Mouse (Mus musculus): ENCODE measurements around the gene Prr18.

The Prr18 gene

GRCm38 (mm10) chr17:8341360-8341963, 4.2 kb downstream of the Prr18 start:
- no peak for DNase-seq

DNA sequence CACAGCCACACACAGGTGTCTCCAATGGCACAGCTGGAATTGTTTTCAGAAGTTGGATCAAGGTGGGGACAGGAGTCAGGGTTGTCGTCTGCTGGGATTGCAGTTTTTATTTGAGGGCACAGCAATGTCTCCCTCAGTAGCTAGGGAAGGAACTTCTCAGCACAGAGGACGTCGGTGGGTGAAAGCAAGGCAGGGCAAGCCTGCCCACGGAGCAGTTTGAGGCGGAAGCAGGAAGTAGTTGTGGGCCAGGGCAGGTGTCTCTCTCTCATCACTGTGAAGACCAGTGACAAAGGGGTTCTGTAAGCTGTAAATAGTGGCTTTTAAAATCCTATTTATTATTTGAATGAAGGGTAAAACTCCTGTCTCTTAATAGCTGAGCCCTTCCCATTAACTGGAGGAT, 5.4 kb downstream of the Prr18 start:
- DNase-seq: no peak

DNA sequence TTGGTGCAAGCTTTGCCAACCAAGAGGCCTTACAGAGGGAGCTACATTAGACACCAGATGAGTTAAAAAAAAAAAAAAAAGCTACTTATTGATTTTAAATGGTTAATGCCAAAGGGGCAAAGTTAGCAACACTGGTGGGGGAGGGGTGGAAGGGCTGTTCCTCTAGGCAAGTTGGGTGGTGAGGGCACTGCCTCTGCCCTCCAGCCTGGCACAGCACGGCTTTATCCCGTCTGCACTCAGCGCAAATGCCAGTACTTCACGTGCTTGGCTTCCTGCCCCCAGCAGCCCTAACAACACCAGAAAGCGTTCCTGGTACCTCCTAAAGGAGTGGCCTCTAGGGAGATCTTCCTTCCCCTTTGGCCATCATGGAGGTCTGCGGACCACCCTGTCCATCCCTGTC, 6.2 kb downstream of the Prr18 start:
- DNase-seq: peak; percentile 59

- DNase-seq: no peak
Measured at GRCm38 (mm10) chr17:8347765-8348285, 10.6 kb downstream of the Prr18 start.

DNA sequence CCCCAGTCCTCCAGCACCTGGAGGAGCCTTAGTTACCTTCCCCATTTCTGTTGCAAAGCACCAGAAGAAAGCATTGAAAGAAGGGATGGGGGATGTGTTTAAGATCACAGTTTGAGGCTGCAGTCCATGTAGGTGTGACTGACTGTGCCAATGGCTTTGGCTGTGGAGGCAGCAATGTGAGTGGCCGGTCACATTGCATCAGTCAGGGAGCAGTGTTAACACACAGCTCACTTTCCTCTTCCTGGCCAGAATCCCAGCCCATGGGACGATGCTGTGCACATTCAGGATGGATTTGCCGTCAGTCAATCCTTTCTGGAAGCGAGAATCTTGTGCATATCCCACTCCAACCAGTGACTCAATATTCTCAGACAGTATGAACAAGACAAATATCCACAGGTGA, 11.7 kb downstream of the Prr18 start:
- DNase-seq: no peak

GRCm38 (mm10) chr17:8351088-8351487, 13.8 kb downstream of the Prr18 start:
- DNase-seq: peak; percentile 93

- no peak for DNase-seq
Measured at GRCm38 (mm10) chr17:8355692-8356091, 18.4 kb downstream of the Prr18 start, which contains the start of gene T2. Gene T2 (plus strand): TSS chr17:8355992.

DNA sequence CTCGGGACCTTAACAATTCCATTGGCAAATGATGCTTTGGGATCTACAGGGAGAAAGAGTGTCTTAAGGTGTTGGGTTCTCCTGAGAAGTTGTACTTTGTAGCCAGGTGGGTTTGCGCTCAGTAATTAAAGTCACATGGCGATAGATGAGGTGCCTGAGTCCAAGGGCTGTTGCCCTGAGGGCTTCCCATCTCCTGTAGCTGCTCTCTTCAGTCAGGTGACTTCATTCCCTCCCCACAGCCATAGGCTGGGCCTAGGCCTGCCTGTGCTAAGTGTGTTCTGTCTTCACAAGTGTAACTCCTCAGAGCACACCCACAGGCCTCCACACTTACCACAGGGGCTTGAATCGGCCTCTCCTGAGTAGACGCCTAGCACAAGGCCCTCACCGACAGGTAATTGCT, 20.2 kb downstream of the Prr18 start:
- no peak for DNase-seq

- no peak for DNase-seq
Measured at GRCm38 (mm10) chr17:8360876-8361275, 23.6 kb downstream of the Prr18 start.

- no peak for DNase-seq
Measured at GRCm38 (mm10) chr17:8361281-8362103, 24.2 kb downstream of the Prr18 start.

DNA sequence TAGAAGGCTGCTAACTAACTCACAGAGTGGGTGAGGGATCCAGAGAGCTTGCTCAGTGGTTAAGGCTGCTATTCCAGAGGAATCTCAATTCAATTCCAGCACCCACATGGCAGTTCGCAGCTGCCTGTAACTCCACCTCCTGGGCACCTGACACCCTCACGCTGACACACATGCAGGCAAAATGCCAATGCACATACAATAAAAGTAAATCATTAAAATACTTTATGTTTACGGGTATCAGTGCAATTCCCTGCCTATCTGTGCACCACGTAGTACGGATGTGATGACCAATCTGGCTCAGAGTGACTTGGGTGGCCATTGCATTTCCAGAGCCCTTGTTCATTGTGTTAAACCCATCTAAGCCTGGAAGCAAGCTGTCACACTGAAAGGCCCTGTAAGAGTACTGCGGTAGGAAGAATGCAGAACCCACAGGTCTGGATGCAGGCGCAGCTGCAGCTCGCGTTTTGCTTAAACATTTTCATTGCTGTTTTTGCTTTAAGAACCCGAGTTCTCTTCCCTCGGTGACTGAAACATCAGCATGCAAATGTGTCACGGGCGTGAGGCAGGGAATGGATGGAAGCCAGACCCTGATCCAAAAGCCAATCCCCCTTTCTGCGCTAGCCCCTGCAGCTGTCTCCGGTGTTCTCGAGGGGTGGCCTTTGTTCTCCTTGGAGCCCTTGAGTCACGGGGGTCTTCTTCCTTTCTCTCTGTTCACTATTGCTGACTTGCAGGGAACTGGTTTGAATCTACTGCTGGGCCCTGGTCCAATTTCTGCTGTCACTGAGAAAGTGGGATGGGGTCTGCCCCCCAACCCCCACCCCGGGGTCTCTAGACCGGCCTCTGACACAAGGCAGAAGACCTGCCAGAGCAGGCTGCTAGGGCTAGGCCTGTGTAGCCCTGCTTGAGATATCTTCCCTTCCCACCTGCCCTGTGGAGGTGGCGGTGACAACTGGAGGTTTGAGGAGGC, 30.5 kb downstream of the Prr18 start:
- DNase-seq: no peak

DNA sequence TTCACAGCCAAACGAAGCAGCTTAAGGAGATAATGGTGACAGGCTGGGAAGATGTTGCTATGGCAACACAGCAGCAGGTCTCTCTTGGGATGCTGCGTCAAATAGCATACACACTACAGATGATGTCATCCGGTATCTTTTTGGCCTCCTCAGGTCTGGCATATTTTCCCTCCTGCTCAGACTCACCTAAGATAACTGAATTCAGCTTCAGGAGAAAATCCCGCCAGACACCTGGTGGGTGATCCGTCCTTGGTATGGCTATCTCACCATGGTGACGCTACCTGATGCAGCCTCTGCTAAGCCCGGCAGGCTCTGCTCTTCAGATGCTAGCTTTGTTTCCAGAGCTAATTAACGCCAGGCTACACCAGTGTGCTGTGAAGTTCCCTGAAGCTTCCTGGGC, 31.3 kb downstream of the Prr18 start:
- DNase-seq: peak; percentile 89

GRCm38 (mm10) chr17:8369171-8369570, 31.9 kb downstream of the Prr18 start:
- no peak for DNase-seq

DNA sequence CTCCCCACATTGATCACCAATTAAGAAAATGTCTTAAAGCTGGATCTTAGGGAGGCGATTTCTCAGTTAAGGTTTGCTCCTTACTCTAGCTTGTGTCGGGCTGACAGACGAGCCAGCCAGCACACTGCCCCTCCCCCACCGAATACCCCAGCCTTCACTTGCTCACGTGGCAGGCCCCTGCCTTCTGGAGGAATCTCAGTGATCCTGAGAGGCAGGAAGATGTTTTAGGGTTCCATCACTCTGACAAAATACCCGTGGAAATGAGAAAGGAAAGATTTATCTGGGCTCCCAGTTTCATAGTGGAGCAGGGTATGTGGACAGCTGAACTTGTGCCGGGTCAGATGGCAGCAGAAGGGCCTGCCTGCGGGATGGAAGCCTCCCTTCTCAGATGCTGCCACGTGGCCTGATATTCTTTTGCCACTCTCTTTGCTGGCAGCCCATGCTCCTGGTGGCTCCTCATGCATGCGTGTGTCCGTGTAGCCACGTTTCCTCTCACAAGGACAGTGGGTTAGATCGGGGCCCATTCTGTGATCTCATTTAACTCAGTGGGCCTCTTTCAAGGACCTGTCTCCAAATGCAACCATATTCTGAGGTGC, 33.5 kb downstream of the Prr18 start:
- no peak for DNase-seq

- DNase-seq: peak; percentile 92
Measured at GRCm38 (mm10) chr17:8371834-8372233, 34.6 kb downstream of the Prr18 start.

GRCm38 (mm10) chr17:8372286-8373046, 35.2 kb downstream of the Prr18 start:
- DNase-seq: peak; percentile 77

DNA sequence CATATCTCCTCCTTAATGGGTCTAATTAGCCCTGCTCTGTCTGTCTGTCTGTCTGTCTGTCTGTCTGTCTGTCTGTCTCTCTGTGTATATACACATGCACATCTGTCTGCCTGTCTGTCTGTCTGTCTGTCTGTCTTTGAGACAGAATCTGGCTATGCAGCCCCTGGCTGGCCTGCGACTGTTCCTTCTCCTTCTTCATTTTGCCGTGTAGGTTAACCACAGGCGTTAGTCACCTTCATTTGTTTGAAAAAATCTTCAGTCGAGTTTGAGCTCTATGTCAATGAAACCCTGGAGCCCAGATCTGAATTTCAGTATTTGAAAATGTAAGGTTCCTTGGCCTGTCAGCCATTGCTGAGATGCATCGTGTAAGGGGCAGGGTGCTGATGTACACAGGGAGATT, 40.0 kb downstream of the Prr18 start:
- no peak for DNase-seq

DNA sequence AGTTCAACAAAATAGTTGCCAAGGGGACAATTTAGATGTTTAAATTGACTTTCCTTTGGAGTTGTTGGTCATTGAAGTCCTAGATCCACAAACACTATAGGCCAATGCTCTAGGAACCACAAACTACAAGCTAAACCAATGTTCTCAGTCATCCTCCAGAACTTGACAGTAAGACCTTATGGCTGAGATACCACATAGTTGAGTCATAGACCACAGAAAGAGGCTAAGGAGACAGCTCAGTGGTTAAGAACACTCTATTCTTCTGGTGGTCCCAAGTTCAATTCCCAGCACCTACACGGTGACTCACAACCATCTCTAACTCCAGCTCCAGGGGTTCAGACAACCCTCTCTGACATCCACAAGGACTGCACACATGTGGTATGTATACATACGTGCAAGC, 48.2 kb downstream of the Prr18 start:
- no peak for DNase-seq

GRCm38 (mm10) chr17:8388463-8388862, 51.2 kb downstream of the Prr18 start:
- DNase-seq: no peak

GRCm38 (mm10) chr17:8388990-8389789, 51.9 kb downstream of the Prr18 start:
- DNase-seq: no peak

DNA sequence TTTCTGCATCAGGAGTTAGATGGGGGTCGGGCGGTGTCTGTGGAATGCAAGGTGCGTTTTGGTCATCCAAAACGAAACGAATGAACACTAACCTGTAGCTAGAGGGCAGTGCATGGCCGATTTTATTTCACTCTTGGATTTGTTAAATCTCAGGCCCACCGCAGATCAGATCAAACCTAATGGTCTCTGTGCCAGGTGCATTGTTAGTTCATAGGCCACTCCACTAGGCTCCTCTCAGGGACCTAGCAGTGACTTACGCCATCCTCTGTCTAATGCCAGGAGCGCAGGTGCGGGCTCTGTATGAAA, 52.5 kb downstream of the Prr18 start:
- no peak for DNase-seq
